Mouse (Mus musculus): Measurements from ENCODE around the gene Ncbp3. TPM values are rescaled to one million over a fixed set of nuclear protein-coding genes. Genes with fewer than 3 reads are reported as not detected.

The Ncbp3 gene
- total RNA-seq, 2 experiments from 2014 or later, result 10.2 to 12.7 TPM

DNA sequence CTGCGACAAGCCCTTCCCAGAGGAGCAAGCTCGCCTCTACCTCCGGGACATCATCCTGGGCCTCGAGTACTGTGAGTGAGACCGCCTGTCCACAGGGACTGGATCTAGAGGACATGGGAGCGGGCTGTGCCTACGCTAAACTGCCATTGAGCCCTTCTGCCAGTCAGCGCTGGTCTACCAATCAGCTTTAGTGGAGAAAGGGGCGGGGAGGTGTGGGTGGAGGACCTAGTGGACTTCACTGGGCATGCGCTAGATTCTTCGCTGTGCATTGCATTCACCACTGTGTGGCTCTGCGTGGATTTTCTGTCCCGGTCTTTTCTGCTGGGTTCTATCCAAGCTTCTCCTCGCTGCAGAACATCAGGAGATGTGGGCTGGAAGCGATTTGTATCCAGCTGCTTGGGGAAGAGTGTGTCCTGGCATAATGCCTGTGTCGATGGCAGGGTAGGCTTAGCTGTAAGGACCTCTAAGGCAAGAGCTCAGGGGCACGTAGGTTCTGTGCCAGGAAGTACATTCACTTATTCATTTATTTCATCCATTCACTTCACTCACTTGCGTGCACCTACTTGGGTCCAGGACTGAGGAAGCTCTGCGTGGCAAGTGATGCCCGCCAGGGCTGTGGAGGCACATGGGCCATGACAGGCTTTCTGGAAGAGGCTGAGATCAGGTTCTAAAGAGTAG, 16.6 kb upstream of the Ncbp3 start:
- peak; percentile 98 for ATAC-seq (replicated peaks; ENCODE audit: poor library complexity)

DNA sequence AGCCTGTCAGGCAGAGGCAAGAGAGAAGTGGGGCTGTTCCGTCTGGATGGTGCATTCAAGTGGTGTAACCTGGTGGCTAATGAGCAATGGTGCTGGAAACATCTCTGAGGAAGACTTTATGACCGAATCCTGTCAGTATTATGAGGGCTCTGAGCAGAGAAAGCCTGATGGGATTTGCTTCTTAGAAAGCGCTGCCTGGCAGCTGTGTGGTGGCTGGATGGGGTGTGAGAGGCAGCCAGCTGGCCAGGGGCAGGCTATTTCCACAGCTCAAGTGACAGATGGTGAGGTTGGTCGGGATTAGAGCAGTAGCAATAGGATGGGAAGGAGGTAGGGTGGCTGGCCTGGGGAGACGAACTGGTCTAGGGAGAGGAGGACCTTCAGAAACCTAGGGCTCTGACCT, 16.0 kb upstream of the Ncbp3 start:
- ATAC-seq (replicated peaks; ENCODE audit: poor library complexity), result no peak

DNA sequence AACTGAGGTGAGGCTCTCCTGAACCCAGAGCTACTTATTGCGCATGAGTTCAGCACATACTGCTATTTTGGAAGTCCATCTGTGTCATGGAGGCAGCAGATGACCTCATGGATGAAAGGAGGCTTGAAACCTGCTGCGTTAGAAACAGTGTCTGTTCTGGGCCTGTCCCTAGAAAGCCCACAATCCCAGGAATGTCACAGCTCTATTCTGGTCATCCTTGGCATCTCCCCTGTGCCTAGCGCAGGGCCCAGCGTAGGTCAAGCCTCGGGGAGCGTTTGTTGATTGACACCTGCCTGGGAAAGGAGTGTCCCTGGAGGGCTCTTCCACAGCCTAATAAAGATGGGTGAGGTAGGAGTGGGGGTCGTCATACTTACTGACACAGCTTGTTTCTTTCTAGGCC, 11.5 kb upstream of the Ncbp3 start:
- ATAC-seq (replicated peaks; ENCODE audit: poor library complexity), result no peak

DNA sequence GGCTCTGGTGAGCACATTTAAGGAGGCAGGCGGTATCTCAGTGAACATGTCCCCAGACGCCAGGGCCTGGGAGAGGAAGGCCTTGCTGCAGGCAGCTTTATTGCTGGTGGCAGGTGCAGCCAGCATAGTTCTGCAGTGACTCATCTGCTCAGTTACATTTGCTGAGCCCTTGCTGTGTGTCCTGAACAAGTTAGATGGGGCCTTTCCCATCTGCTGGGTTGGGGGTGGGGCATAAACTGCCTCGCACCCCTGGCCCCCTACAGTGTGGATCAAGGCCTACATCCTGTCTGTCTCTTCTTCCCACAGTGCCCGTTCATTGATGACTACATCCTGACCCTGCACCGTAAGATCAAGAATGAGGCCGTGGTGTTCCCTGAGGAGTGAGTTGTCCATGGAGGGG, 10.7 kb upstream of the Ncbp3 start:
- no peak for ATAC-seq (replicated peaks; ENCODE audit: poor library complexity)

DNA sequence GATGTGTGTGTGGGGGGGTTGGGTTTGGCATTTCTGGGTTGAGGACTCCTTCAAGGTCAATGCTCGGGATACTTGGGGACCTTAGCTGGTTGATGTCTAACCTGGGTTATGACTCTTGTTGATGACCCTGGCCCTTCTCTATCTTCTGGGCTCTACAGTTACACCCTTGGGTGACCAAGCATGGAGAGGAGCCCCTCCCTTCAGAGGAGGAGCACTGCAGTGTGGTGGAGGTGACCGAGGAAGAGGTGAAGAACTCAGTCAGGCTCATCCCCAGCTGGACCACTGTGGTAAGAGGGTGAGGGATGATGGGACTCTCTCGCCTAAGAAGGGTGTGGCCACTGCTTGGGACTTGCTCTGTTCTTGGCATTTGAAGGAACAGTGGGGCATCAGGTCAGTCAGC, 9.9 kb upstream of the Ncbp3 start:
- ATAC-seq (replicated peaks; ENCODE audit: poor library complexity), result no peak

DNA sequence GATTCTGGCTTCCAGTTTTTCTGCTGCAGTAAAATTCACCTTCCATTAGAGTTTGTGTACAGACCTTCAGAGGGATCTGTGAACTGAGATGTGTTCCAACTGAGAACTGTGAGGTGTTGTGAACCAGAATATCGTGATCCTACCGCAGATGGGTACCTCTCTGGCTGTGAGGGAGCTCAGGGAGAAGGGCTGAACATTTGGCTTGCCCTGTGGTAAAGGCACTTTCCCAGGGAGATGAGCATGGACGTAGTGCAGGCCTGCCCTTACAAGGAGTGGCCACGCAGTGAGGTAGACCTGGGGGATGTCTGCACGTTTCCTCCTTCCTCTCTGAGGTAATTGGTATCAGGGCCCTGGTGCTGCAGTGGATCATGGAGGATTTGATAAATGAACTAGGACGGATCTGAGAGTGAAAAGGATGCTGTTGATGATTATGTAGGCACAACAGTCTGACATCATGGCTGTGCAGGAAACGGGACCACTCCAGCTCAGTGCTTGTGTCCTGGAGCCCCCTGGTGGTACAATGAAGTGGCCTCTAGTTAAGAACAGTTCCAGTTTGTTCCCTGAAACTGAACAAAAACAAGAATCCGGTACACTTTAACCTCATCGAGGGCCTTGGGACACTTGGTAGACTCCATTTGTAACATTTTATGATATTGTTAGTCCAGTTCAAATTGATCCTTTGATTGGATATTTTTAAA, 8.3 kb upstream of the Ncbp3 start:
- peak; percentile 87 for ATAC-seq (replicated peaks; ENCODE audit: poor library complexity)

DNA sequence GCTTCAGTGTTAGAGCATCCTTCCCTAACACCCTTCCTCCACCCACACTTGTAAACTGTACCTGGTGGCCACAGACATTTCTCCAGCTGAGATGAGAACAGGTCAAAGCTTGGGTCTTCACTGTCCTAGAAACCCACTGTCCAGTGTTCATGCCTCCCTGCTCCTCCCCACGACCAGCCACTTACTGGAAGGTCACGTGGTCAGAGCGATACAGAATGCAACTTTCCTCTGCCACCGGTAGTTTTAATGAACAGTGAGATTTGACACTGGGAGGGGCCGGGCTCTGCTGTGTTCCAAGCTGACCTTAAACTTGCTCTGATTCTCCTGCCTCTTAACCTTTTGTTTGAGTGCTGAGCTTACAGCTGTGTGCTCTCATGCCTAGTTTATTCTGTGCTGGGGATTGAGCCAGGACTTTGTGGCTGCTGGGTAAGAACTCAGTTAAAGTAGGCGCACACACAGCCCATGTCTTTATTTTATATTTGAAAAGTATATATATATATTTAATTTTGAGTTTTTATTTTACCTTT, 3.3 kb upstream of the Ncbp3 start:
- no peak for ATAC-seq (replicated peaks; ENCODE audit: poor library complexity)

DNA sequence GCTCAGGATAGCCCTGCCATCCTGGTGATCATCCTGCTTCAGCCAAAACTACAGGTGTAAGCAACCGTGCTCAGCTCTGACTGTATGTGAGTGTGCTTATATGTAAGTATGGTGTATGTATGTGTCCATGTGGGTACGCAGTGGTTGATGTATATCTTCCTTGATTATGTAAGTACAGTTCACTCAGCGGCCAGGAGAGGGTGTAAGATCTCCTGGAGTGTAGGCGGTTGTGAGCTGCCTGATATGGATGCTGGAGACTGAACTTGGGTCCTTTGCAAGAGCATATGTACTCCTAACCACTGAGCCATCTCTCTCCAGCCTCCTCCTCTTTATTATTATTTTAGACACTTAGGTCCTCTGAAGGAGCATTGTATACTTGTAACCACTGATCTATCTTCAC, 2.8 kb upstream of the Ncbp3 start:
- peak; percentile 45 for ATAC-seq (replicated peaks; ENCODE audit: poor library complexity)

DNA sequence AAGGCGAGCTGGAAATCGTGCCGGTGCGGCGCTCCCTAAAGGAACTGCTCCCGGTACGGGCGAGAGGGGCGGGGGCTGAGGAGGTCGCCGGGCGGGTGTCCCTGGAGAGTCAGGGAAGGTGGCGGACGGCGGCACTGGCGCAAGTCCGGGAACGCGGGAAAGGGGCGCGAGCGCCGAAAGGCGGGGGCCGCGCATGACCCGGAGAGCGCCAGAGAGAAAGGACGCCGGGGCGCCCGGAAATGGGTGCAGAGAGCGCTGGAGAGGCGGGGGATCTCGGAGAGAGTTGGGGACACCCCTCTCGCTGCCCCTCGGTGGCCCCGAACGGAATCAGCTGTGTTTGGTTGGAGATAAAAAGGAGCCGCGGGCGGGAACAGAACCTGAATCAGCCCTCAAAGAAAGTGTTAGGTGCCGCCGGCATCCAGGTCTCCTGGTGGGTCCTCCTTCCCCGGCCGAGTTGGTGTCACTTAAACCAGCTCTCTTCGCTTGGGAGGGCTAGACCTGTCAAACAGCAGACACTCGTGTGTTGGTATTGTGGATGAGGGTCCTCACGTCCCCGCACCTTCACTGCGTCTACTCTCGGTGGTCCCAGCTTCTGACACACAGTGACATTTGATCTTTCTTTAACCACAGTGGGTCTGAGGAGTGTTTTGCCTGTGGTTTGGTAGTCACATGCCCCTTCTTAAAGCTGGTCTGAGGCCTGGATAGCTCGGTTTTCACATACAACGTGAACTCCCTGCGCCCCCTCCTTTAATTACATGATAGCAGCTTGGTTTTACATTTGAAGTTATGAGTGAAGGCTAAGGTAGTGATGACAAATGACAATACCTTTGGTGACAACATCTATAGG, 670 bp downstream of the Ncbp3 start:
- ATAC-seq (replicated peaks; ENCODE audit: poor library complexity), result peak; percentile 33

DNA sequence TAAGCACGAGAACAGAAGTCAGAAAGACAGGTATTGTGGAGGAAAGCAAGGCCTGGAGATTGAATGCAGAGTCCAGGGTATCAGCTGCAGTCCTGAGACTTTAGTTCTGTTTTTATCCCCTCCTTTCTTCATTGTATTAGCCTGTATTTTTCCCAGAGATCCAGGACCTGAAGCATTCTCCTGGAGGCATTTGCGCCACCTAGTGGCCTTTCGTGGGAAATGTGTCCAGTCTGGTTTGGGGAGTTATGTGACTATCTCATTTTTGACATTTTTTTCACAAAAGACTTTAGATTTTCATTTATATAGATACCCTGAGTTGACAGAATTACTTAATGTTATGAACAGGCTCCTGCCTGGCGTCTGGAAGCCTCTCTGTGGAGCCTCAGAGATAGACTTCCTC, 1.8 kb downstream of the Ncbp3 start:
- ATAC-seq (replicated peaks; ENCODE audit: poor library complexity), result peak; percentile 40

DNA sequence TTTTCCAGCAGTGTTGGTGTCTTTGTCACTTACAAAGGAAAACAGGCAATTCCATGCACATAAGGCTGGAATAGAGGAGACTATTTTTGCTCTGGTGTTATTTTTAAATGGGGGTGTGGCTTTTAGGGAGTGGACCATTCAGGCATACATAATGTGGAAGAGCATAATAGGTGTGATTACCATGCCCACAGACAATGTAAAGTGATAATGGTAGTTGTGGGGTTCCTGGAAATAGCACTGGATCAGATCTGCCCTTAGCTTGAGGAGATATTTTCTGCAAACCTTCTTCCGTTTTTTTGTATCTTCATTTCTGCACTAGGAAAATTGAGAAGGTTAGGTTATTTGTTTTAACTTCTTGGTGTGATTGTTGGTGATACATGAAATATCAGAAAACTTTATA, 5.2 kb downstream of the Ncbp3 start:
- ATAC-seq (replicated peaks; ENCODE audit: poor library complexity), result no peak

DNA sequence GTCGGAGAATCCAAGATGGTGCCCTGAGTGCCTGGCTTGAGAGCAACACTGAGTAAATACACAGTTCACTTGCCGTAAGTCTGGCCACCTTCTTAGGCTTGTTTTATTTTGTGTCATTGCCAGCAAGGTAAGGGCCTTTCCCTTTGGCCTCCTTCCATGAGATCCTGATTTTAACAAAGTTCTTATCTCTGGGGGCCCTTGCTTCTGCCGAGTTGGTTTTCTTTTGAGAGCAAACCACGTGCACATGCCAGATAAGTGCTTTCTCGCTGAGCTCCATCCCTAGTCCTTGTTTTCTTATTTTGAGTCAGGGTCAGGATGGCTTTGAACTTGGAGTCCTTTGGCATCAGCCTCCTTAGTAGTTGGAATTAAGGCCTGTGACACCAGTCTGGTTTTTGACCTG, 10.1 kb downstream of the Ncbp3 start:
- ATAC-seq (replicated peaks; ENCODE audit: poor library complexity), result no peak

DNA sequence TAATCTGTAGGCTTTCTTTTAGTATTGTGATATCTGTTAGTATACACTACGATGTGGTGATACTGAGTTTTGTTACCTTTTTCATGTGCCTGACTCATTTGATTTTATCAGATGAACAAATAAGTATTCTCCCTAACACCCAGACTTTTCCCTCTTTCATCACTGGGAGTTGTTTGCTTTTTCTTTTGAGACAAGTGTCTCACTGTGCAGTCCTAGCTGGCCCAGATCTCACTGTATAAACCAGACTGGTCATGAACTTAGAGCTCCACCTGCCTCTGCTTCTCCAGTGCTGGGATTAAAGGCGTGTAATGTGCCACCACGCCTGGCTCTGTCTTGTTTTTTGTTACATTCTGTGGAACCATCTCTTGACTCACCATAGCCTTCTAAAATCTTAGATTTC, 12.0 kb downstream of the Ncbp3 start:
- no peak for ATAC-seq (replicated peaks; ENCODE audit: poor library complexity)

DNA sequence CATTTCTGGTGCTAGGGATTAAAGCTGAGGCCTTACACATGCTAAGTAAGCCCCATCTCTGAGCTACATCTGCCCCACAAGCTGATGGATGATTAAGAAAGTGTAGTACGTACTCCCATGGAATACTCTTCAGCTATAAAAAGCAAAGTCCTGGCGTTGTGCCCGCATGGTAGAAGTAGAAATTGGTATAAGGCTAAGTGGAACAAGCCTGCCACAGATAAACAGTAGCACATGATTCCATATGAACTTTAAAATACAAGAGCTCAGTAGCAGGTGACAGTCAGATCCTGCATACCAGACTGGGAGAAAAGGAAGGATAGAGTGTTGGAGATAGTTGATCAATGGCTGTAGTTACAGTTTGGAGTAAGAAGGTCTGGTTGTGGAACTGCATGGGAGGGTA, 13.8 kb downstream of the Ncbp3 start:
- ATAC-seq (replicated peaks; ENCODE audit: poor library complexity), result no peak

DNA sequence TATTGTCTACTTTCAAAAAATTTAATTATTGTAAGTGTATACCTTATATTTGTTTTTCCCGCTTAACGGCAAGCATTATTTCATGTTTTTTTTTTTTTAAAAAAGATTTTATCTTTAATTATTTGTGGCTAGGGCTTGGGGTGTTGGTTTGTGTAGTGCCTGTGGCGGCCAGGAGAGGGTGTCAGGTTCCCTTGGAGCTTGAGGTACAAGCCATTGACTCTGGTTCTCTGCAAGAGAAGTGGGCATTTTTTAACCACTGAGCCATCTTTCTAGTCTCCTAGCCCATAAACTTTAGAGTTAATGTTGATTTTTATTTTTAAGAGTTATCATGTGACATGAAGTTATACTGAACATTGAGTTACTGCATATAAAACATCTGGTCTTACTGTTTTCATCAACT, 24.3 kb downstream of the Ncbp3 start:
- peak; percentile 95 for ATAC-seq (replicated peaks; ENCODE audit: poor library complexity)

DNA sequence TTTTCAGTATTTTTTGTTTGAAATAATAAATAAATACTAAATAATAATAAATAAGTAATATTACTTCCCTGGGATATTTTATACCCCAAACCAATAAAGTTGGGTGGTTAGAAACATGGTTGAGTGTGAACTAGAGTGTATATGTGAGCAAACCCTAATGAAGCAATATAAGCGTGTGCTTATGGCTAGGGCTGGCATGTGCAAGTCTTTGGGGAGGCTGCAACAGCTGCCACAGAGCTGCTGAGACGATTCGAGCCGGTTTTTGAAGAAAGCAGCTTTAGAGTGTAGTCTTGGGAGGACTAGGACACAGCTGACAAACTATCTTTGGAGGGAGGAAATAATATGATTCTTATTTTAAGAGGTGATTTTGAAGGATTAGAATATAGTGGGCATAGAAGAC, 28.7 kb downstream of the Ncbp3 start:
- no peak for ATAC-seq (replicated peaks; ENCODE audit: poor library complexity)

DNA sequence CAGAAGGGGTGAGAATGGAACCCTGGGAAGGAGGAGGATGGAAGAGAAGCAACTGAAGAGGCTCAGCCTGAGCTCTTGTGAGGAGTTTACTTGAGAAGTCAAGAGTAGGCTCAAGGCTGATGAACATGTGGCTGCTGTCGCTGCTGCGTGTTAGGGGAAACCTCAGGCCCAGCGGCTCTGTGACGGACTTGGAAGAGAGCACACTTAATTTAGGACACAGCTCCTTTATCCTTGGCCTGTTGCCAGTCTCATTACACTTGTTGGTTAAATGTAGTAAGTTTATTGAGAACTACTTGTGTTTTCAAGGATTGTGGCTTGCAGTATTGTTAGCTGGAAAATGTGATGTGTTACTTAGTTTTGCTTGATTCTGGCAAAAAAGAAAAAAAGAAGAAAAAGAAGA, 29.1 kb downstream of the Ncbp3 start:
- no peak for ATAC-seq (replicated peaks; ENCODE audit: poor library complexity)

DNA sequence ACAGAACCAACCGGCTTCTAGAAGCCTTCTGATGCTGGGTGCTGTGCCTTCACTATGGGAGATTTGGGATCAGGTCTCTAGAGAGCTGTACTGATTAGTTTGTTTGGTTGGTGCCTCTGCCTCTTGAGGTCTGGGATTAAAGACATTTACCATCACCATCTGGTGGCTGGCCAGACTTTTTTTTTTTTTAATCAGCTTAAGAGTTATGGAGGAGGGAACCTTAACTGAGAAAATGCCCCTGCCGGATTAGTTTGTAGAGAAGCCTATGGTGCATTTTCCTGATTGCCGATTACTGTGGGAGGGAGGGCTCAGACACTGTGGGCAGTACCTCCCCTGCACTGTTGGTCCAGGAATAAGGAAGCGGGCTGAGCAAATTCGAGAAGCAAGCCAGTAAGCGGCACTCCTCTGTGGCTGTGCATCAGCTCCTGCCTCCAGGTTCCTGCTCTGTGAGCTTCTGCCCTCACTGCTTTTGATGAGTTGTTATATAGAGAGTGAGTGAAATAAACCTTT, 29.7 kb downstream of the Ncbp3 start:
- ATAC-seq (replicated peaks; ENCODE audit: poor library complexity), result no peak

DNA sequence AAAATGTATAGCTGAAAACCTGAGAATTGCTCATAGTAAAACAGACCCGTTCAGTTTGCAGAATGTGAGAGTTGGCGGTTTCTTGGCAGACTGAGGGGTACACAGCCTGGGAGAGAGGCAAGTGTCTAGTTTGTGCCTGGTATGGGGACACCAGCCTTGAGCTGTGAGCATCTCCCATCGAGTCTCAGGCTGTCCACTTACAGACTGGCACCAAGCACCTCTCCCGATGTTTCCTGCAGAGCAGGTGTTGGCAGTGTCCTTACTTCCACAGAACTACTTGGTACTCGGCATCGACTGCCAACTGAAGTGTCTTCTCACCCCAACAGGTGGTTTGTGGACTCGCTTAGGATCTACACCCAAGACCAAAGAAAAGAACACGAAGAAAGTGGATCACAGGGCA, 31.0 kb downstream of the Ncbp3 start:
- no peak for ATAC-seq (replicated peaks; ENCODE audit: poor library complexity)

DNA sequence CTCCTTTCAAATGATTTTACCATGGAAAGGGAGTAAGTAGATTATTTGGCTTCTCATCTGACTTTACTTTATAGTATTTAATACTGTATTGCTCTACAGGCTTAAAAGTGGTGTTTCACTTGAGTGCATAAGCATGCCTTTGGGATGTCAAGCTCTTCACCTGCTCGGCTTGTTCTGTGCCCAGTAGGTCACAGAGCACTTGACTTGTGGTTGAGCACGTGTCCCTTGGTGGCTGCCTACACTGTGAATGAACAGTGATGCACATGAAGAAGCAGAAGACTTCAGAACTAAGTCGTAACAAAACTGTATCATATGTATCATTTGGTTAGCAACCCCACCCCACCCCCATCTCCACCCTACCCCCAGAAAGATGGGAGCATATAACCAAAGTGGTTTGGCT, 32.7 kb downstream of the Ncbp3 start:
- no peak for ATAC-seq (replicated peaks; ENCODE audit: poor library complexity)

DNA sequence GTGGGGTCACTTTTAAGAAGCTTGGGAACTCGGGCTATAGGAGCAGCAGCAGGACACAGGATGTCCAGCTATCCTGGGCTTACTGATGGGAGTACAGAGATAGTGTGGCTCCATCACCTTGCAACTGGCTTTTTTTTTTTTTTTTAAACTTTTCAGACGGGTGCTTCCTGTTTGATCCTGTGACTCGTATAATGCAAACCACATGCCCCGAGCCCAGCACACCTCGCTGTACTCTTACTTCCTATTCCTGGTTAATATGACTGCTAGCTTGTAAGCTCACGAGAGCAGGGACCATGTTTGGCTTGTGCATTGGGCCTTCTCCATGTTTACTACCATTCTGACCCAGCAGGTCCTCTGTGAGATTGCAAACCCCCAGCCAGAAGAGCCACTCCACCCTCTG, 36.7 kb downstream of the Ncbp3 start:
- ATAC-seq (replicated peaks; ENCODE audit: poor library complexity), result peak; percentile 84

DNA sequence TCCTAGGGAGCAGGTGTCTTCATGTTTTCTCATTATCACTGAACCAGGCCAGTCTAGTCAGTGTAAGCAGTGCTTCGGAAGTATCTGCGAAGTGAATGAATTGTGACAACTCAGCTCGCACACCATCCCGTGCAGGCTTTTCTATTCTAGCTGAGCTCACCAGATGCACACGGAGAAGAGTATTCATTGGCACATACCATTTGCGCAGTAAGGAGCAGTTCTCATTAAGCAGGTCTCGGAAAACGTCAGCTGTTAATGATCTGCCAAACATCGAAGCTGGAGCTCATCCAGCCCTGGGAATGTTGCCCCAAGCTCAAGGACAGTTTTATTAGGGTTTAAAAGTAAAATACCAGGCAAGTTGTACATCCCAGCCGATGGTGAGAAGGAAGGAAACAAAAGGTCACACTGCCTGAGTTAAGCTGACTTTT, 37.2 kb downstream of the Ncbp3 start:
- no peak for ATAC-seq (replicated peaks; ENCODE audit: poor library complexity)
